Mouse (Mus musculus): ENCODE results near the gene Fcrl6. TPM values are rescaled to one million over a fixed set of nuclear protein-coding genes. Genes with fewer than 3 reads are reported as not detected.
A peak's percentile ranks its signal among the peaks of the same experiment; 100 is the strongest.

The Fcrl6 gene
- polyA plus RNA-seq, 1 experiment from 2014 or later, result not detected

- Histone ChIP-seq H3K9me3 (no peaks in the 10 kb centered on the region), H3K4me1 (replicated peaks) (peaks cover 14% of the 10 kb centered on the region), H3K36me3 (no peaks in the 10 kb centered on the region), H3K4me2 (replicated peaks) (peak overlapping the region; percentile 99), H3K27ac (peak overlapping the region; percentile 33; the same call in 1 of the 2 replicates), H3K27me3 (replicated peaks) (peaks cover 17% of the 10 kb centered on the region; the same call in 1 of the 2 replicates), H3K9ac (peak overlapping the region; percentile 61), H3K4me3 (replicated peaks) (peak overlapping the region; percentile 60)
- peak; percentile 93 for ATAC-seq
- under 1% methylated on average over 66 of the region's 66 CpGs for WGBS
Measured at GRCm38 (mm10) chr1:172562641-172563464, 39.5 kb downstream of the Fcrl6 start.

GRCm38 (mm10) chr1:172555638-172556037 lies 46.7 kb downstream of the Fcrl6 start, which contains the start of gene Vsig8:
Gene Vsig8, plus strand, starts transcription at chr1:172555938.
- WGBS, result 82% methylated on average over 11 of the region's 11 CpGs
- peaks cover 3% of the 10 kb centered on the region for H3K27me3 ChIP-seq (replicated peaks)
- no peak for ATAC-seq
- H3K4me1 ChIP-seq (replicated peaks), result peaks cover 4% of the 10 kb centered on the region
- H3K27ac ChIP-seq, result no peak within 1 kb of the TSS
- H3K4me2 ChIP-seq (replicated peaks), result no peak within 1 kb of the TSS
- no peaks in the 10 kb centered on the region for H3K9me3 ChIP-seq
- no peaks in the 10 kb centered on the region for H3K36me3 ChIP-seq
- H3K9ac ChIP-seq, result no peak within 1 kb of the TSS
- H3K4me3 ChIP-seq (replicated peaks), result no peak within 1 kb of the TSS

GRCm38 (mm10) chr1:172552623-172553022 lies 49.7 kb downstream of the Fcrl6 start:
- no peaks in the 10 kb centered on the region for H3K9me3 ChIP-seq
- ATAC-seq, result no peak
- H3K36me3 ChIP-seq, result no peaks in the 10 kb centered on the region
- WGBS, result 71% methylated on average over 1 of the region's 1 CpGs
- no peak overlapping the region for H3K4me3 ChIP-seq (replicated peaks)
- no peak overlapping the region for H3K4me2 ChIP-seq (replicated peaks)
- no peak overlapping the region for H3K27ac ChIP-seq
- no peak overlapping the region for H3K9ac ChIP-seq
- H3K27me3 ChIP-seq (replicated peaks), result no peaks in the 10 kb centered on the region; the same call in 1 of the 2 replicates
- peaks cover 6% of the 10 kb centered on the region for H3K4me1 ChIP-seq (replicated peaks)

- no peak overlapping the region for H3K27ac ChIP-seq
- no peaks in the 10 kb centered on the region; the same call in 1 of the 2 replicates for H3K27me3 ChIP-seq (replicated peaks)
- ATAC-seq, result no peak
- no peaks in the 10 kb centered on the region for H3K36me3 ChIP-seq
- WGBS, result 42% methylated on average over 7 of the region's 7 CpGs
- no peak overlapping the region; the same call in 1 of the 2 replicates for H3K9ac ChIP-seq
- no peaks in the 10 kb centered on the region for H3K9me3 ChIP-seq
- peak overlapping the region; percentile 64 for H3K4me2 ChIP-seq (replicated peaks)
- peaks cover 6% of the 10 kb centered on the region for H3K4me1 ChIP-seq (replicated peaks)
- peak overlapping the region; percentile 42 for H3K4me3 ChIP-seq (replicated peaks)
Measured at GRCm38 (mm10) chr1:172551009-172551408, 51.3 kb downstream of the Fcrl6 start.

GRCm38 (mm10) chr1:172550551-172550951 lies 51.8 kb downstream of the Fcrl6 start:
- H3K27ac ChIP-seq, result 0 out of 2 replicates have a peak overlapping the region, but pooled peaks have one; percentile 2
- peak overlapping the region; percentile 64 for H3K4me2 ChIP-seq (replicated peaks)
- 2% methylated on average over 8 of the region's 8 CpGs for WGBS
- H3K27me3 ChIP-seq (replicated peaks), result no peaks in the 10 kb centered on the region; the same call in 1 of the 2 replicates
- H3K9ac ChIP-seq, result peak overlapping the region; percentile 37
- peaks cover 6% of the 10 kb centered on the region for H3K4me1 ChIP-seq (replicated peaks)
- peak; percentile 94 for ATAC-seq
- H3K9me3 ChIP-seq, result no peaks in the 10 kb centered on the region
- H3K4me3 ChIP-seq (replicated peaks), result peak overlapping the region; percentile 42
- H3K36me3 ChIP-seq, result no peaks in the 10 kb centered on the region

GRCm38 (mm10) chr1:172549717-172550116 lies 52.6 kb downstream of the Fcrl6 start:
- H3K4me3 ChIP-seq (replicated peaks), result peak overlapping the region; percentile 42
- no peaks in the 10 kb centered on the region for H3K9me3 ChIP-seq
- H3K4me2 ChIP-seq (replicated peaks), result peak overlapping the region; percentile 64
- H3K27ac ChIP-seq, result no peak overlapping the region
- peak overlapping the region; percentile 37 for H3K9ac ChIP-seq
- ATAC-seq, result no peak
- no peaks in the 10 kb centered on the region for H3K36me3 ChIP-seq
- 4% methylated on average over 8 of the region's 8 CpGs for WGBS
- no peaks in the 10 kb centered on the region; the same call in 1 of the 2 replicates for H3K27me3 ChIP-seq (replicated peaks)
- H3K4me1 ChIP-seq (replicated peaks), result peaks cover 6% of the 10 kb centered on the region

- Histone ChIP-seq H3K4me3 (replicated peaks) (peak overlapping the region; percentile 42), H3K36me3 (no peaks in the 10 kb centered on the region), H3K4me1 (replicated peaks) (peaks cover 6% of the 10 kb centered on the region), H3K4me2 (replicated peaks) (peak overlapping the region; percentile 64), H3K27ac (no peak overlapping the region), H3K9ac (no peak overlapping the region), H3K27me3 (replicated peaks) (no peaks in the 10 kb centered on the region; the same call in 1 of the 2 replicates), H3K9me3 (no peaks in the 10 kb centered on the region)
- peak; percentile 26; the same call in 1 of the 2 replicates for ATAC-seq
- WGBS, result 21% methylated on average over 2 of the region's 2 CpGs
Measured at GRCm38 (mm10) chr1:172549314-172549713, 53.0 kb downstream of the Fcrl6 start.

- H3K4me1 ChIP-seq (replicated peaks), result peaks cover 6% of the 10 kb centered on the region
- H3K4me3 ChIP-seq (replicated peaks), result no peak overlapping the region
- H3K27ac ChIP-seq, result no peak overlapping the region
- no peak overlapping the region for H3K4me2 ChIP-seq (replicated peaks)
- no peaks in the 10 kb centered on the region; the same call in 1 of the 2 replicates for H3K27me3 ChIP-seq (replicated peaks)
- no peaks in the 10 kb centered on the region for H3K9me3 ChIP-seq
- no peaks in the 10 kb centered on the region for H3K36me3 ChIP-seq
- ATAC-seq, result no peak
- WGBS, result 57% methylated on average over 7 of the region's 7 CpGs
- no peak overlapping the region for H3K9ac ChIP-seq
Measured at GRCm38 (mm10) chr1:172548501-172548900, 53.9 kb downstream of the Fcrl6 start.

Other genes starting within 250 kb of the Fcrl6 start
- gene Pigm, start 226.0 kb downstream of the Fcrl6 start, polyA plus RNA-seq (2015; fragmentation: Nextera tagmentation; extraction: Ambion mirVana), result 6.3 and 6.4 TPM in 2 replicates
- 2.2 and 2.5 TPM in 2 replicates for gene Slamf9, start 127.2 kb downstream of the Fcrl6 start, polyA plus RNA-seq (2015; fragmentation: Nextera tagmentation; extraction: Ambion mirVana)
- 68.7 and 77.8 TPM in 2 replicates for gene Igsf9, start 120.8 kb downstream of the Fcrl6 start, polyA plus RNA-seq (2015; fragmentation: Nextera tagmentation; extraction: Ambion mirVana)
- gene Tagln2, start 102.5 kb downstream of the Fcrl6 start, polyA plus RNA-seq (2015; fragmentation: Nextera tagmentation; extraction: Ambion mirVana), result 388 and 395 TPM in 2 replicates
- 1.1 and 1.2 TPM in 2 replicates for gene Cfap45, start 81.8 kb downstream of the Fcrl6 start, polyA plus RNA-seq (2015; fragmentation: Nextera tagmentation; extraction: Ambion mirVana)
- 0.28 and 0.43 TPM in 2 replicates for gene Vsig8, start 46.6 kb downstream of the Fcrl6 start, polyA plus RNA-seq (2015; fragmentation: Nextera tagmentation; extraction: Ambion mirVana)
- 0.33 and 0.37 TPM in 2 replicates for gene Slamf8, start 12.0 kb downstream of the Fcrl6 start, polyA plus RNA-seq (2015; fragmentation: Nextera tagmentation; extraction: Ambion mirVana)
- 11.3 and 12.8 TPM in 2 replicates for gene Dusp23, start 30.4 kb upstream of the Fcrl6 start, polyA plus RNA-seq (2015; fragmentation: Nextera tagmentation; extraction: Ambion mirVana)
- 1.5 and 1.6 TPM in 2 replicates for gene Crp, start 95.5 kb upstream of the Fcrl6 start, polyA plus RNA-seq (2015; fragmentation: Nextera tagmentation; extraction: Ambion mirVana)

All from intestine, embryonic 15.5 days (tissue).